ENCODE assay signal across 8 mouse cellular contexts in genomic region chr11:98027785-98028184, GRCm38 (mm10). TPM values are rescaled to one million over a fixed set of nuclear protein-coding genes. Genes with fewer than 3 reads are reported as not detected.
A peak's percentile ranks its signal among the peaks of the same experiment; 100 is the strongest.
DNase-seq lines count a peak whose midpoint lies in the region; ATAC-seq and TF ChIP-seq lines count a peak whose summit lies in the region.

No protein-coding gene starts in this region.

- no peak overlapping the region for H3K27ac ChIP-seq in heart, embryonic 16.5 days (ENCODE audit: low read length)
- no peak overlapping the region for H3K27ac ChIP-seq in bone marrow, adult 2 months (ENCODE audit: control insufficient read depth, insufficient read depth, low read depth, low read length, poor library complexity)
- no peak overlapping the region for H3K27ac ChIP-seq in hindbrain, embryonic 12.5 days
- H3K27ac ChIP-seq in midbrain, embryonic 12.5 days (replicated peaks) = no peak overlapping the region; the same call in 1 of the 2 replicates

- TF ChIP-seq POLR2A in bone marrow, adult 2 months (IDR thresholded peaks at IDR 0.05; ENCODE audit: borderline replicate concordance, control insufficient read depth, low read depth, low read length) = no peak

- peak overlapping the region; percentile 95 for H3K9ac ChIP-seq in heart, embryonic 16.5 days (ENCODE audit: low read length)
- peak overlapping the region; percentile 99 for H3K9ac ChIP-seq in hindbrain, embryonic 12.5 days
- peak overlapping the region; percentile 98 for H3K9ac ChIP-seq in midbrain, embryonic 12.5 days (replicated peaks)

- no peaks in the 10 kb centered on the region for H3K9me3 ChIP-seq in heart, embryonic 16.5 days (replicated peaks; ENCODE audit: control insufficient read depth, low read length)
- no peaks in the 10 kb centered on the region for H3K9me3 ChIP-seq in hindbrain, embryonic 12.5 days (replicated peaks)
- no peaks in the 10 kb centered on the region for H3K9me3 ChIP-seq in midbrain, embryonic 12.5 days

- H3K4me2 ChIP-seq in heart, embryonic 16.5 days (ENCODE audit: low read depth, low read length) = peak overlapping the region; percentile 81
- H3K4me2 ChIP-seq in hindbrain, embryonic 12.5 days (replicated peaks) = peak overlapping the region; percentile 93
- peak overlapping the region; percentile 93 for H3K4me2 ChIP-seq in midbrain, embryonic 12.5 days (replicated peaks)

- WGBS in heart, embryonic 16.5 days = 17% methylated on average over 7 of the region's 7 CpGs
- WGBS in bone marrow, adult 2 months = 16% methylated on average over 7 of the region's 7 CpGs
- 26% methylated on average over 7 of the region's 7 CpGs for WGBS in hindbrain, embryonic 12.5 days
- WGBS in midbrain, embryonic 12.5 days = 30% methylated on average over 7 of the region's 7 CpGs

- H3K27me3 ChIP-seq in heart, embryonic 16.5 days (ENCODE audit: control insufficient read depth, insufficient read depth, low read length) = no peaks in the 10 kb centered on the region
- H3K27me3 ChIP-seq in hindbrain, embryonic 12.5 days = no peaks in the 10 kb centered on the region
- H3K27me3 ChIP-seq in midbrain, embryonic 12.5 days = no peaks in the 10 kb centered on the region

- peak overlapping the region; percentile 69 for H3K4me3 ChIP-seq in heart, embryonic 16.5 days (ENCODE audit: low read length)
- peak overlapping the region; percentile 28 for H3K4me3 ChIP-seq in bone marrow, adult 2 months (replicated peaks; ENCODE audit: control insufficient read depth, low read depth, low read length)
- H3K4me3 ChIP-seq in hindbrain, embryonic 12.5 days = peak overlapping the region; percentile 100
- peak overlapping the region; percentile 100 for H3K4me3 ChIP-seq in midbrain, embryonic 12.5 days

- ATAC-seq in heart, embryonic 16.5 days (replicated peaks; ENCODE audit: extremely low read depth, insufficient read depth, low FRiP score) = no peak
- ATAC-seq in hindbrain, embryonic 12.5 days (ENCODE audit: low FRiP score) = no peak
- ATAC-seq in midbrain, embryonic 12.5 days (ENCODE audit: low FRiP score, low read depth) = no peak

- TF ChIP-seq CTCF in bone marrow, adult 2 months (IDR thresholded peaks at IDR 0.05; ENCODE audit: control insufficient read depth, insufficient read depth, low read length) = no peak

- peaks cover 23% of the 10 kb centered on the region for H3K36me3 ChIP-seq in heart, embryonic 16.5 days (ENCODE audit: control insufficient read depth, insufficient read depth)
- peaks cover 33% of the 10 kb centered on the region for H3K36me3 ChIP-seq in hindbrain, embryonic 12.5 days
- H3K36me3 ChIP-seq in midbrain, embryonic 12.5 days = peaks cover 31% of the 10 kb centered on the region

- peaks cover 15% of the 10 kb centered on the region for H3K4me1 ChIP-seq in heart, embryonic 16.5 days (ENCODE audit: control insufficient read depth, insufficient read depth, low read length)
- peaks cover 1% of the 10 kb centered on the region; the same call in 1 of the 2 replicates for H3K4me1 ChIP-seq in bone marrow, adult 2 months (ENCODE audit: control insufficient read depth, insufficient read depth, low read length)
- peaks cover 24% of the 10 kb centered on the region for H3K4me1 ChIP-seq in hindbrain, embryonic 12.5 days
- H3K4me1 ChIP-seq in midbrain, embryonic 12.5 days = peaks cover 27% of the 10 kb centered on the region

- intact Hi-C loops in heart, postnatal 14 days (cut with DNase I) = no loop called here

- DNase-seq in heart, postnatal 14 days = no peak
- no peak for DNase-seq in right cerebral cortex, postnatal 14 days
- DNase-seq in thymus, postnatal 25 days = no peak
- no peak for DNase-seq in adrenal gland, adult 2 months

RNA-seq across cellular contexts. Expression of gene Rpl19, which starts 1.3 kb away (rescaled TPM):
- polyA plus RNA-seq in heart, embryonic 16.5 days (2015; fragmentation: Nextera tagmentation; extraction: Ambion mirVana) = 596 and 670 TPM in 2 replicates
- total RNA-seq in heart, postnatal 14 days (2021) = 100 to 1,000 TPM; 538 to 580 TPM
- polyA plus RNA-seq in bone marrow, adult 2 months (2011; ENCODE audit: insufficient read depth, insufficient read length, low replicate concordance, missing spikeins) = 864 and 1,335 TPM in 2 replicates
- polyA plus RNA-seq in hindbrain, embryonic 12.5 days (2016; fragmentation: Nextera tagmentation; extraction: Ambion mirVana) = 675 and 726 TPM in 2 replicates
- 741 and 746 TPM in 2 replicates for polyA plus RNA-seq in midbrain, embryonic 12.5 days (2016; fragmentation: Nextera tagmentation; extraction: Ambion mirVana)
- total RNA-seq in adrenal gland, adult 2 months (2021) = 1,000 to 10,000 TPM; 1,223 to 1,284 TPM
- 128 and 129 TPM in 2 replicates for polyA plus RNA-seq in adrenal gland, adult 2 months (2012; rRNA removed)

RNA-seq across cellular contexts. Expression of gene Cacnb1, which starts 5.0 kb away (rescaled TPM):
- polyA plus RNA-seq in heart, embryonic 16.5 days (2015; fragmentation: Nextera tagmentation; extraction: Ambion mirVana) = 6.3 and 6.7 TPM in 2 replicates
- 1 to 10 TPM; 5.5 to 6.9 TPM for total RNA-seq in heart, postnatal 14 days (2021)
- 4.6 and 5.3 TPM in 2 replicates for polyA plus RNA-seq in bone marrow, adult 2 months (2011; ENCODE audit: insufficient read depth, insufficient read length, low replicate concordance, missing spikeins)
- polyA plus RNA-seq in hindbrain, embryonic 12.5 days (2016; fragmentation: Nextera tagmentation; extraction: Ambion mirVana) = 39.6 and 43.5 TPM in 2 replicates
- polyA plus RNA-seq in midbrain, embryonic 12.5 days (2016; fragmentation: Nextera tagmentation; extraction: Ambion mirVana) = 34.3 and 35.2 TPM in 2 replicates
- 1 to 10 TPM; 6.9 to 9.6 TPM for total RNA-seq in adrenal gland, adult 2 months (2021)
- 14.4 and 14.5 TPM in 2 replicates for polyA plus RNA-seq in adrenal gland, adult 2 months (2012; rRNA removed)

RNA-seq across cellular contexts. Expression of gene Stac2, which starts 25.5 kb away (rescaled TPM):
- polyA plus RNA-seq in heart, embryonic 16.5 days (2015; fragmentation: Nextera tagmentation; extraction: Ambion mirVana) = 0.62 and 0.75 TPM in 2 replicates
- under 1 TPM; 0.27 to 0.43 TPM for total RNA-seq in heart, postnatal 14 days (2021)
- 0.52 and 1.0 TPM in 2 replicates for polyA plus RNA-seq in bone marrow, adult 2 months (2011; ENCODE audit: insufficient read depth, insufficient read length, low replicate concordance, missing spikeins)
- polyA plus RNA-seq in hindbrain, embryonic 12.5 days (2016; fragmentation: Nextera tagmentation; extraction: Ambion mirVana) = 2.1 and 2.2 TPM in 2 replicates
- polyA plus RNA-seq in midbrain, embryonic 12.5 days (2016; fragmentation: Nextera tagmentation; extraction: Ambion mirVana) = 0.62 and 0.73 TPM in 2 replicates
- total RNA-seq in adrenal gland, adult 2 months (2021) = 1 to 10 TPM; 3.6 to 4.0 TPM
- polyA plus RNA-seq in adrenal gland, adult 2 months (2012; rRNA removed) = 0.71 and 0.83 TPM in 2 replicates

RNA-seq across cellular contexts. Expression of gene Arl5c, which starts 31.8 kb away (rescaled TPM):
- polyA plus RNA-seq in heart, embryonic 16.5 days (2015; fragmentation: Nextera tagmentation; extraction: Ambion mirVana) = 7.7 and 13.2 TPM in 2 replicates
- total RNA-seq in heart, postnatal 14 days (2021) = 1 to 10 TPM; 1.6 to 6.2 TPM
- polyA plus RNA-seq in bone marrow, adult 2 months (2011; ENCODE audit: insufficient read depth, insufficient read length, low replicate concordance, missing spikeins) = 33.1 and 47.3 TPM in 2 replicates
- 5.7 and 7.0 TPM in 2 replicates for polyA plus RNA-seq in hindbrain, embryonic 12.5 days (2016; fragmentation: Nextera tagmentation; extraction: Ambion mirVana)
- polyA plus RNA-seq in midbrain, embryonic 12.5 days (2016; fragmentation: Nextera tagmentation; extraction: Ambion mirVana) = 6.3 and 7.4 TPM in 2 replicates
- 1 to 10 TPM in 1 of 2 experiments, under 1 TPM in 1; 0.29 to 1.2 TPM for total RNA-seq in adrenal gland, adult 2 months (2021)
- polyA plus RNA-seq in adrenal gland, adult 2 months (2012; rRNA removed) = 0.43 and 0.87 TPM in 2 replicates

RNA-seq across cellular contexts. Expression of gene Plxdc1, which starts 41.5 kb away (rescaled TPM):
- polyA plus RNA-seq in heart, embryonic 16.5 days (2015; fragmentation: Nextera tagmentation; extraction: Ambion mirVana) = 1.8 and 2.6 TPM in 2 replicates
- 1 to 10 TPM; 7.3 TPM for total RNA-seq in heart, postnatal 14 days (2021)
- polyA plus RNA-seq in bone marrow, adult 2 months (2011; ENCODE audit: insufficient read depth, insufficient read length, low replicate concordance, missing spikeins) = 2.0 and 11.9 TPM in 2 replicates
- polyA plus RNA-seq in hindbrain, embryonic 12.5 days (2016; fragmentation: Nextera tagmentation; extraction: Ambion mirVana) = 0.13 and 0.26 TPM in 2 replicates
- 0.34 and 0.48 TPM in 2 replicates for polyA plus RNA-seq in midbrain, embryonic 12.5 days (2016; fragmentation: Nextera tagmentation; extraction: Ambion mirVana)
- 10 to 100 TPM; 17.5 to 22.2 TPM for total RNA-seq in adrenal gland, adult 2 months (2021)
- polyA plus RNA-seq in adrenal gland, adult 2 months (2012; rRNA removed) = 11.0 and 13.7 TPM in 2 replicates

Comparison
In these comparisons a context has a peak if more than half of its experiments do, and no peak if none do; other contexts are left out.
1. H3K4me3 ChIP-seq: peak in every context shown above with its lines; median percentile 100 in hindbrain, embryonic 12.5 days; 100 in midbrain, embryonic 12.5 days; 69 in heart, embryonic 16.5 days; 28 in bone marrow, adult 2 months.